Mouse (Mus musculus): ENCODE data around the gene Cxadr.

Cxadr gene

GRCm38 (mm10) chr16:78305606-78306100, 4.4 kb downstream of the Cxadr start:
- in situ Hi-C loops (cut with MseI, MboI): no loop called here

- in situ Hi-C loops (cut with MseI, MboI): no loop called here
These were observed 5.3 kb downstream of the Cxadr start for GRCm38 (mm10) chr16:78306606-78307005.

- in situ Hi-C loops (cut with MseI, MboI): no loop called here
These were observed 6.3 kb downstream of the Cxadr start for GRCm38 (mm10) chr16:78307476-78308192.

- in situ Hi-C loops (cut with MseI, MboI): no loop called here
These were observed 8.0 kb downstream of the Cxadr start for GRCm38 (mm10) chr16:78309258-78309657.

GRCm38 (mm10) chr16:78313135-78313887, 12.0 kb downstream of the Cxadr start:
- in situ Hi-C loops (cut with MseI, MboI): no loop called here

GRCm38 (mm10) chr16:78314026-78314425, 12.7 kb downstream of the Cxadr start:
- in situ Hi-C loops (cut with MseI, MboI): no loop called here

- in situ Hi-C loops (cut with MseI, MboI): no loop called here
These were observed 15.6 kb downstream of the Cxadr start for GRCm38 (mm10) chr16:78316849-78317248.

- in situ Hi-C loops (cut with MseI, MboI): no loop called here
These were observed 16.7 kb downstream of the Cxadr start for GRCm38 (mm10) chr16:78317960-78318359.

- in situ Hi-C loops (cut with MseI, MboI): loop anchor here (5.0 to 10.0 kb wide), 2 partner anchors 115 to 122 kb away; no protein-coding TSS in a partner anchor
These were observed 18.4 kb downstream of the Cxadr start for GRCm38 (mm10) chr16:78319711-78320110.

- in situ Hi-C loops (cut with MseI, MboI): loop anchor here (5.0 to 10.0 kb wide), 2 partner anchors 117 to 124 kb away; no protein-coding TSS in a partner anchor
These were observed 20.3 kb downstream of the Cxadr start for GRCm38 (mm10) chr16:78321559-78321958.

- in situ Hi-C loops (cut with MseI, MboI): loop anchor here (5.0 to 10.0 kb wide), 2 partner anchors 117 to 125 kb away; no protein-coding TSS in a partner anchor
These were observed 20.9 kb downstream of the Cxadr start for GRCm38 (mm10) chr16:78322140-78322539.

- in situ Hi-C loops (cut with MseI, MboI): loop anchor here in 1 of 2 experiments (10.0 kb wide), 1 partner anchor 121 kb away; no protein-coding TSS in a partner anchor
These were observed 24.9 kb downstream of the Cxadr start for GRCm38 (mm10) chr16:78325972-78326848.

- in situ Hi-C loops (cut with MseI, MboI): loop anchor here in 1 of 2 experiments (10.0 kb wide), 1 partner anchor 123 kb away; no protein-coding TSS in a partner anchor
These were observed 26.3 kb downstream of the Cxadr start for GRCm38 (mm10) chr16:78327562-78327961.

GRCm38 (mm10) chr16:78327999-78328398, 26.7 kb downstream of the Cxadr start:
- in situ Hi-C loops (cut with MseI, MboI): loop anchor here in 1 of 2 experiments (10.0 kb wide), 1 partner anchor 123 kb away; no protein-coding TSS in a partner anchor

- in situ Hi-C loops (cut with MseI, MboI): no loop called here
These were observed 35.9 kb downstream of the Cxadr start for GRCm38 (mm10) chr16:78337226-78337625.

GRCm38 (mm10) chr16:78341356-78341755, 40.1 kb downstream of the Cxadr start:
- in situ Hi-C loops (cut with MseI, MboI): loop anchor here in 1 of 2 experiments (10.0 kb wide), 1 partner anchor 147 kb away; no protein-coding TSS in a partner anchor

GRCm38 (mm10) chr16:78342767-78343166, 41.5 kb downstream of the Cxadr start:
- in situ Hi-C loops (cut with MseI, MboI): loop anchor here in 1 of 2 experiments (10.0 kb wide), 1 partner anchor 148 kb away; no protein-coding TSS in a partner anchor

GRCm38 (mm10) chr16:78343792-78344191, 42.5 kb downstream of the Cxadr start:
- in situ Hi-C loops (cut with MseI, MboI): loop anchor here in 1 of 2 experiments (10.0 kb wide), 1 partner anchor 149 kb away; no protein-coding TSS in a partner anchor

- in situ Hi-C loops (cut with MseI, MboI): loop anchor here in 1 of 2 experiments (10.0 kb wide), 1 partner anchor 152 kb away; no protein-coding TSS in a partner anchor
These were observed 45.5 kb downstream of the Cxadr start for GRCm38 (mm10) chr16:78346662-78347327.

GRCm38 (mm10) chr16:78347328-78347926, 46.1 kb downstream of the Cxadr start:
- in situ Hi-C loops (cut with MseI, MboI): loop anchor here in 1 of 2 experiments (10.0 kb wide), 1 partner anchor 153 kb away; no protein-coding TSS in a partner anchor

Data from mouse trophoblast stem cell (cell line).